Mouse (Mus musculus): ENCODE data around the gene Mul1. TPM values are rescaled to one million over a fixed set of nuclear protein-coding genes. Genes with fewer than 3 reads are reported as not detected.

Gene Mul1
- 11.2 and 11.4 TPM in 2 replicates for polyA plus RNA-seq (2015; fragmentation: Nextera tagmentation; extraction: Ambion mirVana)

GRCm38 (mm10) chr4:138434347-138435316, at the start of gene Mul1:
TSS of gene Mul1 (plus strand) at chr4:138434671.
- H3K36me3 ChIP-seq = peaks cover 35% of the 10 kb centered on the region
- peak; percentile 86 for DNase-seq
- H3K27me3 ChIP-seq = peaks cover 13% of the 10 kb centered on the region
- H3K4me3 ChIP-seq (replicated peaks) = peak within 1 kb of the TSS; percentile 98
- peaks cover 22% of the 10 kb centered on the region for H3K4me1 ChIP-seq (replicated peaks)
- H3K4me2 ChIP-seq = peak within 1 kb of the TSS; percentile 88
- H3K9me3 ChIP-seq (replicated peaks) = no peaks in the 10 kb centered on the region
- ATAC-seq (ENCODE audit: low read depth) = peak; percentile 90
- under 1% methylated on average over 64 of the region's 64 CpGs for WGBS (ENCODE audit: insufficient replicate concordance)
- peak within 1 kb of the TSS; percentile 88 for H3K9ac ChIP-seq
- H3K27ac ChIP-seq = peak within 1 kb of the TSS; percentile 39

DNA sequence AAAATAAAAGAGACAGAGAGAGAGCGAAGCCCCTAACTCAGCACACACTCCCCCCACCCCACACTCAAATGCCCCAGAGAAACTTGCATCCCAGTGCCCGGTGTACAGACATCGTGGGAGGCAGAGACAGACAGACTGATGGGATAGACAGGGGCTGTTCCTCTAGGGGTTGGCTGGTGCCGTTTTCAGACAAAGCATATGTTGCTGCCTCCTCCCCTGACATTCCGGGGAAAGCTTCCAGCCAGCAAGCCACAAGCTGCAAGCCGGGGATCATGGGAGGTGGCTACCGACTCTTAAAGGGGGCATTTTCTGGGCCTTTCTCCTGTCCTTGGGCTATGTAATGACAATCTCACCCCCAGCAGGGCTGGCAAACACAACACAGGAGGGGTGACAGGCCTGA, 40.8 kb upstream of the Mul1 start:
- Histone ChIP-seq H3K4me1 (replicated peaks) (peaks cover 7% of the 10 kb centered on the region; the same call in 1 of the 2 replicates), H3K9ac (no peak overlapping the region), H3K9me3 (replicated peaks) (no peaks in the 10 kb centered on the region), H3K4me3 (replicated peaks) (no peak overlapping the region), H3K27me3 (peaks cover 83% of the 10 kb centered on the region), H3K4me2 (no peak overlapping the region), H3K36me3 (no peaks in the 10 kb centered on the region), H3K27ac (no peak overlapping the region)
- 52% methylated on average over 7 of the region's 7 CpGs for WGBS (ENCODE audit: insufficient replicate concordance)
- ATAC-seq (ENCODE audit: low read depth) = no peak
- no peak for DNase-seq

DNA sequence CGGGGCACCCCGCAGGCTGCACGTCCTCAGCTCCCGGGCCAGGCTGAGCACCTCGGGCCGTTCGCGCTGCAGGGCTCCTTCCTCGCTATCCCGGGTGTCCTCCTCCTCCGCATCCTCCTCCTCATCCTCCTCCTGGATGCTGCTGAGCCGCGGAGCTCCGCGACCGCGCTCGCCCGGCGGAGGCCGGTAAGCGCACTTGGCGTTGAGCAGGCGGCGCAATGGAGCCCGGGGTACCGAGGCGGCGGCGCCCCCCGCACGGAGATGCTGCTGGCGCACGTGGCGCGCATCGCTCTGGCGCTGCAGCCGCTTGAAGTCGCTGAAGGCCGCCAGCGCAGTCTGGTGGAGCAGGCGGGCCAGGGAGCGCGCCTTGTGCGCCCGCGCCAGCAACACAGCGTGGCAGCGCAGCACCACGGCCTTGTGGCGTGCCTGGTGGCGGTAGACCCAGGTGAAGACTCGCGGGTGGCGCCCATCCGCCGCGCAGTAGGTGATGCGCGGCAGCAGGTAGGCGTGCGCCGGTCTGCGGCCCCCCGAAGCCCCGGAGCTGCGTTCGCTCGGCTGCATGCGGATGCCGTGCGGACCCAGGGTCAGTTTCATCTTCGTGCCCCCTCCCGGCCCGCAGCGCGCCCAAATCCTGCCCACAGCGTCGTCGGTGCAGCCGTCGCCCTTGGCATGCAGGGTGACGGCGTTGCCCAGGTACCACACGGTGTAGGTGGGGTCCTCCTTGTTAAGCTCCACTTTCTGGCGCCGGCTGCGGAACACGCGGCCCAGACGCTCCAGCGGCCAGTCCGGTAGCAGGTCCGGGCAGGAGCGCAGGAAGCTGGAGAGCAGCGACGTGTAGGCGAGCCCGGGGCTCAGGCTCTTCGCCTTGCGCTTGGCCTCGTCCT, 39.1 kb upstream of the Mul1 start:
- Histone ChIP-seq H3K9ac (no peak overlapping the region), H3K4me3 (replicated peaks) (peak overlapping the region; percentile 18), H3K27me3 (peaks cover 83% of the 10 kb centered on the region), H3K27ac (no peak overlapping the region), H3K4me1 (replicated peaks) (peaks cover 7% of the 10 kb centered on the region; the same call in 1 of the 2 replicates), H3K36me3 (no peaks in the 10 kb centered on the region), H3K4me2 (peak overlapping the region; percentile 36), H3K9me3 (replicated peaks) (no peaks in the 10 kb centered on the region)
- ATAC-seq (ENCODE audit: low read depth) = no peak
- 2% methylated on average over 96 of the region's 103 CpGs for WGBS (ENCODE audit: insufficient replicate concordance)
- DNase-seq = no peak

DNA sequence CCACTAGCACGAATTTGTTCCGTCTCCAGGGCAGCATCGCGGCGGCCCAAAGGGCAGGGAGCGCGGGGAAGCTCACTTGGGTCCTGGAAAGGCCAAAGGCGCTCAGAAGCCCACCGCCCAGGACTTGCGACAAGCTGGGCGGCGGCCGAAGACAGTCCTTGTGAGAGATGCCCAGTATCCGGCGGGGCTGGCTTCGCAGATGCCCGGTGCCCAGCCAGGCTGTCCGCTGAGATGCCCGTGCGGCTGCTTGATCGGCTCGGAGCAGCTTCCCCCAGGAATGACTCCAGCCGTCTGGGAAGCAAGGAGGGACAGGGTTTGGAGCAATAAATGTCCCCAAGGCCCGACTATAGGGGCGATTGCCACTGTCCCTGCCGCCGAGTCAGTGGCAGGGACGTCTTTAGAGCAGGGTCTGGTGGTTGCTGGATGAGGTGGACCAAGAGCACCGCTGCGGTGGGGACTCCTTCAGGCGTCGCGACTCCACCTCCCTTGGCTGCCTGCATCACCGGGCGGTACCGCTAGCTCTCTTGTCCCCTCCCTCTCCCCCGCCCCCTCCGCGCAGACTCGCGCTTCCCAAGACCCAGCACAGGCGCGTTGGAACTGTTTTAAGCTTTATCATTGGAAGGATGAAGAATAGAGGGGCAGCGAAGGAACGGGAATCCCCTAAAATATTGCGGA, 38.4 kb upstream of the Mul1 start, which contains the start of gene Fam43b:
Gene Fam43b, minus strand, starts transcription at position 558 of the 675 bp plus-strand sequence.
- 1% methylated on average over 46 of the region's 46 CpGs for WGBS (ENCODE audit: insufficient replicate concordance)
- ATAC-seq (ENCODE audit: low read depth) = no peak

GRCm38 (mm10) chr4:138396711-138397110, 37.8 kb upstream of the Mul1 start:
- H3K4me1 ChIP-seq (replicated peaks) = peaks cover 7% of the 10 kb centered on the region; the same call in 1 of the 2 replicates
- DNase-seq (no peak), ATAC-seq (ENCODE audit: low read depth) (no peak)
- H3K27ac ChIP-seq = no peak overlapping the region
- no peak overlapping the region for H3K4me2 ChIP-seq
- H3K4me3 ChIP-seq (replicated peaks) = peak overlapping the region; percentile 18; the same call in 1 of the 2 replicates
- H3K36me3 ChIP-seq = no peaks in the 10 kb centered on the region
- no peaks in the 10 kb centered on the region for H3K9me3 ChIP-seq (replicated peaks)
- H3K9ac ChIP-seq = no peak overlapping the region
- WGBS (ENCODE audit: insufficient replicate concordance) = 11% methylated on average over 8 of the region's 8 CpGs
- H3K27me3 ChIP-seq = peaks cover 76% of the 10 kb centered on the region

More for the DNA sequence above, 38.4 kb upstream of the Mul1 start, which contains the start of gene Fam43b:
- Histone ChIP-seq H3K27ac (no peak within 1 kb of the TSS), H3K27me3 (peaks cover 76% of the 10 kb centered on the region), H3K4me3 (replicated peaks) (peak within 1 kb of the TSS; percentile 18), H3K4me2 (peak within 1 kb of the TSS; percentile 36), H3K9me3 (replicated peaks) (no peaks in the 10 kb centered on the region), H3K9ac (no peak within 1 kb of the TSS), H3K4me1 (replicated peaks) (peaks cover 7% of the 10 kb centered on the region; the same call in 1 of the 2 replicates), H3K36me3 (no peaks in the 10 kb centered on the region)
- no peak for DNase-seq

DNA sequence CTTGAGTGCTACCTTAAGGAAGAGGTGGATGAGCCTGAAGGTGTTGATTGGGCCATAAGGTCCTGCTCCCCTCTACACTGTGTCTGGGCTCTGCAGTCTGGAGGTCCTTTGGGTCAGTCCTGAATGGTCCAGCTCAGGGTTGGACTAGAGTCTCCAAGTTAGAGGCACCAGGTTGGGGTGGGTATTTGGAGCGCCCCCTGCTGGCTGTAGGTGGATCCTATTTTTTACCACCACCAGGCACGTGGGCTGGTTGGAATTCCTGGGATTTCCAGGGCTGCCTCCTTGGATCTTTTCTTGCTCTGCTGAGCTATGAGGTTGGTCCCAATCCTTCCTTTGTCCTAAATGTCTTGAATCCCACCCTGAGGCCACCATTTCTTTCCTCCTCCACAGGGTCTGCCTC, 29.7 kb upstream of the Mul1 start:
- Histone ChIP-seq H3K27me3 (0 out of 2 replicates have a peak, but pooled peaks cover 5% of the 10 kb centered on the region), H3K4me2 (no peak overlapping the region), H3K9ac (no peak overlapping the region), H3K36me3 (no peaks in the 10 kb centered on the region), H3K9me3 (replicated peaks) (no peaks in the 10 kb centered on the region), H3K4me3 (replicated peaks) (no peak overlapping the region), H3K4me1 (replicated peaks) (no peaks in the 10 kb centered on the region), H3K27ac (no peak overlapping the region)
- 4% methylated on average over 2 of the region's 2 CpGs for WGBS (ENCODE audit: insufficient replicate concordance)
- ATAC-seq (ENCODE audit: low read depth) (no peak), DNase-seq (no peak)

DNA sequence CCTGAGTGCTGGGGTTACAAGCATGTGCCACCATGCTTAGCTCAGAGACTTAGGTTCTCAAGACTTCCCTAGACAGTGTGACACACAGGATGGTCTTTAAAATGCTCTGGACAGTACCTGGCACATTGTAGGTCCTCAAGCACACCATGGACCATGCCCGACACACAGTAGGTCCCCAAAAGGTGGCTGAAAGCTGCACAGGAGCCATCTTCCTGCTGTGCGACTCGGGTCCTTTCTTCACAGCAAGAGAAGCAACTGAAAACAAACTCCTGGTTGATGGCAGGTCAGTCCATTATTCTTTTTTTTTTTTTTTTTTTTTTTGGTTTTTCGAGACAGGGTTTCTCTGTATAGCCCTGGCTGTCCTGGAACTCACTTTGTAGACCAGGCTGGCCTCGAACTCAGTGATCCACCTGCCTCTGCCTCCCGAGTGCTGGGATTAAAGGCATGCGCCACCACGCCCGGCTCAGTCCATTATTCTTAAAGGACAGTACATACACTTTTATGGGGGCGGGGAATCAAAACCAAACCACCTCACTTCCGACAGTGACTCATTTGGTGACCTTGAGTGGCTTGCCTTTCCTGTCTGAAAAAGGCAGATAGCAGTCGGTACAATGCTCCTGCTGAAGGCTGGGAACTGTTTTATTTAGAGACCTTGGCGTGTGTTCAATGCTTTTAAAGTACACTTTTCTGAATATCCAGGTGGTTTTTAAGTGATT, 26.8 kb upstream of the Mul1 start:
- WGBS (ENCODE audit: insufficient replicate concordance) = 24% methylated on average over 12 of the region's 13 CpGs

GRCm38 (mm10) chr4:138411011-138411410, 23.5 kb upstream of the Mul1 start:
- no peaks in the 10 kb centered on the region for H3K4me1 ChIP-seq (replicated peaks)
- H3K9me3 ChIP-seq (replicated peaks) = no peaks in the 10 kb centered on the region
- DNase-seq (no peak), ATAC-seq (ENCODE audit: low read depth) (no peak)
- H3K9ac ChIP-seq = no peak overlapping the region
- H3K27me3 ChIP-seq = peaks cover 40% of the 10 kb centered on the region
- H3K27ac ChIP-seq = no peak overlapping the region
- no peak overlapping the region for H3K4me3 ChIP-seq (replicated peaks)
- no peaks in the 10 kb centered on the region for H3K36me3 ChIP-seq
- WGBS (ENCODE audit: insufficient replicate concordance) = 14% methylated on average over 5 of the region's 5 CpGs
- no peak overlapping the region for H3K4me2 ChIP-seq

More for the DNA sequence above, 26.8 kb upstream of the Mul1 start:
- ATAC-seq (ENCODE audit: low read depth) (no peak), DNase-seq (no peak)
- Histone ChIP-seq H3K4me2 (no peak overlapping the region), H3K9me3 (replicated peaks) (no peaks in the 10 kb centered on the region), H3K4me3 (replicated peaks) (no peak overlapping the region), H3K9ac (no peak overlapping the region), H3K4me1 (replicated peaks) (no peaks in the 10 kb centered on the region), H3K36me3 (no peaks in the 10 kb centered on the region), H3K27ac (no peak overlapping the region), H3K27me3 (peaks cover 15% of the 10 kb centered on the region)

GRCm38 (mm10) chr4:138411504-138412121, 22.9 kb upstream of the Mul1 start:
- no peak overlapping the region for H3K9ac ChIP-seq
- H3K4me2 ChIP-seq = no peak overlapping the region
- H3K4me3 ChIP-seq (replicated peaks) = no peak overlapping the region
- H3K27ac ChIP-seq = no peak overlapping the region
- no peak for ATAC-seq (ENCODE audit: low read depth)
- DNase-seq = no peak
- 50% methylated on average over 7 of the region's 7 CpGs for WGBS (ENCODE audit: insufficient replicate concordance)
- H3K9me3 ChIP-seq (replicated peaks) = no peaks in the 10 kb centered on the region
- peaks cover 41% of the 10 kb centered on the region for H3K27me3 ChIP-seq
- no peaks in the 10 kb centered on the region for H3K36me3 ChIP-seq
- no peaks in the 10 kb centered on the region for H3K4me1 ChIP-seq (replicated peaks)

DNA sequence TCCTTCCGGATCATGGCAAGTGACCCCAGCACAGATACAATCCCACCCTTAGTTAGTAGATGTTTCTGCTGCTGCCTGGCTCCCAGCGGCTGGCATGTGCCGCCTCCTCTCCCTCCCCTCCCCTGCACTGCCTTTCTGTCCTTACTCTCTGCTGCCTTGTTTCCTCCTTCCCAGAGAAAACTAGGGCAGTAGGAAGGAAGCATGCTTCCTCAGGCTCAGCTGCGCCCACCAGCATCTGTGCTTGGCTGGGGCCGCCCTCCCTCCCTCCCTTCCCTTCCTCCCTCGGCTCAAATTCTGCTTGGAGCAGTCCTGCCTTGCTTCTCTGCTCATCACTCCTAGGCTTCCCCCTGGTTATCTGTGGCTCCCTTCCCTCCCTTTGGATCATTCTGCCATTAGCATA, 19.7 kb upstream of the Mul1 start:
- Histone ChIP-seq H3K27me3 (peaks cover 53% of the 10 kb centered on the region), H3K4me2 (no peak overlapping the region), H3K9me3 (replicated peaks) (no peaks in the 10 kb centered on the region), H3K4me3 (replicated peaks) (no peak overlapping the region), H3K36me3 (no peaks in the 10 kb centered on the region), H3K9ac (no peak overlapping the region), H3K4me1 (replicated peaks) (no peaks in the 10 kb centered on the region), H3K27ac (no peak overlapping the region)
- ATAC-seq (ENCODE audit: low read depth) (no peak), DNase-seq (no peak)
- 7% methylated on average over 6 of the region's 6 CpGs for WGBS (ENCODE audit: insufficient replicate concordance)
